Mouse (Mus musculus) kidney, adult 8-10 months (tissue): ENCODE measurements around the gene Dmrtb1.

Experiments
- DNase-seq, 2 experiments: peaks; one replicate each; pipeline ENCODE4 v3.0.0; 2022

Dmrtb1 gene

DNA sequence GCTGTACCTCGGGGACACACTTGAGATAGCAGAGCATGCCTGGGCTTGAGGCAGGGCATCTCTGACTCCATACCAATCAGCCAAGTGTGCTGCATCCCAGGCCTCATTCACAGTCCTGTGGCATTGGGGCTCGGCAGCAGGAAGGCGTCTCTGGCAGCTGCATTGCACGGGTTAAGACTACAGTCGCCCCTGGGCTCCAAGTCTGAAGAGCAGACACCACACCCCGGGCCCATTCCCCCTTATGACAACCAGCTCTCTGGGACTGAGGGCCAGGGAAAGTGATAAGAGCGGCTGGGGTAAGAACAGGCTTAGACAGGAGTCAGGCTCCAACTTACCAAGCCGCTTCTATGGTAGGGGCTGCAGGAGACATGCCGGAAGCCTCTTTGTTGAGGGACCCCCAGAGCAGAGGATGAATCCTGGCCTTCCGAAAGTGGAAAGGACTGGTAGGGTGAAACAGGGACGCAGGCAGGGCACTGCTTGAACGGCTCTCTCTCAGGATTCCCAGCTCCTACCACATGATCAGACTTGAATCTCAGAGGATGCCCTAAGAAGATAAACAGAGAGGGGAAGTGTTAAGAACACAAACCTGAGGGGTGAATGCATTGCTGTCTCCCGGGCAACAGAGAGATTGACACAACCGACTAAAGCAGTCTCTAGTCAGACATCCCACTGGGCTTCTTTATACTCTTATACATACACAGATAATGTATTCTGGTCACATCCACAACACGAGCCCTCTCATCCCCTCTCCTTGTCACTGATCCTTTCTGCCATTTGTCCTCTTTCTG, 3.5 kb downstream of the Dmrtb1 start:
- no peak for DNase-seq

DNA sequence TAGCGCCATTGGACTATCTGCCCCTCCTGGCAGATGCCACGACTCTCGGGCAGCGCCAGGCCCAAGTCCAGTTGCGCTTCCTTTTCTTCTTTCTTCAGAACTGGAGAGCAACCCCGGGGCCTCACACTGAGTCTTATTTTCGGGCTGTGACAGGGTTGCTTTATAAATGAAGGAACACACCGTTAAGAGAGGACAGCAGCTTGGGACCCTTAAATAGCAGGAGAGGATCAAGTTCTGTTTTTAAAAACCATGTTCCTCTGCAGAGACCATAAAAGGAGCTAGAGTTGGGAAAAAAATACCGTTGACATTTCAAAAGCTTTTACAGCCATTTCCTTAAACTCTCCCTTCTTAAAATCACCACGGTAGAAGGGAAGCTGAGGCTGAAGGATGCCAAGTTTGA, 8.4 kb downstream of the Dmrtb1 start:
- DNase-seq, result no peak

DNA sequence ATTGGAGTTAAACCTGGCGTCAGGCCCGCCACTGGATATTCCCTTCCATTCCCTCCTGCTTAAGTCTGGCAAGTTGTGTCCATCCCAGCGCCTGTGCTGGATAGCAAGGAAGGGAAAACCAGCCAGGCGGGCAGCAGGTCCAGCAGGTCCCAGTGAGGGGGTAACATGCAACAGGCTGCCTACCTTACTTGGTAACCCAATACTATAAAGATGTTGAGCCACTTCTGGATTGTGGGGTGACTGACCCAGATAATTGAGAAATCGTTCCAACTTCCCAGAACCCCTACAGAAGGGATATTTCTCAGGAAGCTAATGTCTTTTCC, 9.7 kb downstream of the Dmrtb1 start:
- no peak for DNase-seq

DNA sequence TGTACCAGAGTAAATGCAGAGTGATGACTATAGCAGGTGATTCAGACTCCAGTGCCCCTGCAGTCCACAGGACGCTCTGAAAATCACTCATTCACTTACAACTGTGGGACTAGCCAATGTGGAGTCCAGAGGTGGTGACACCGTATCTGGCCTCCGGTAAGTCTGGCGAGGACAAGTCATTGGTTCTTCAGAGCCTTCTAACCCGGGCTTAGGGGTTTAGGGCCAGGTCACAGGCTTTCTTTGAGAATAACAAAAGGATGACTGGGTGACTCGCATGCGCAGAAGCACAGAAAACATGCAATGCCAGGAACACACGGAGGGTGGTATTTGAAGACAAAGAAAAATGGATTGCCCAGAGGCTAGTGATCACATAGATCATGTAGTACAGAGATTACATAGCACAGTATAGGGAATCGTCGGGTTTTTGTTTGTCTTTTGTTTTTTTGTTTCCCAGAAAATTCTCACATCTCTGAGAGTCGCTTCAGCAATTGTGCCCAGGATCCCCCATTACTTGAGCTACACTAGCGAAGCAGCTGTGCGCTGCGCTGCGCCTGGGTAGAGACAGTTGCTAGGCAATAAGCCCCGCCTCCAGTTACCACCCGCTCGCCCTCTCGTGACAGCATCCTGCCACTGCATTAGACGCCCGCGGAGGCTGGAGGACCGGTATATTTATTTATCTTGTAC, 10.2 kb downstream of the Dmrtb1 start:
- peak; percentile 43 to 74 for DNase-seq

GRCm38 (mm10) chr4:107670731-107671130, 13.3 kb downstream of the Dmrtb1 start:
- DNase-seq, result no peak

DNA sequence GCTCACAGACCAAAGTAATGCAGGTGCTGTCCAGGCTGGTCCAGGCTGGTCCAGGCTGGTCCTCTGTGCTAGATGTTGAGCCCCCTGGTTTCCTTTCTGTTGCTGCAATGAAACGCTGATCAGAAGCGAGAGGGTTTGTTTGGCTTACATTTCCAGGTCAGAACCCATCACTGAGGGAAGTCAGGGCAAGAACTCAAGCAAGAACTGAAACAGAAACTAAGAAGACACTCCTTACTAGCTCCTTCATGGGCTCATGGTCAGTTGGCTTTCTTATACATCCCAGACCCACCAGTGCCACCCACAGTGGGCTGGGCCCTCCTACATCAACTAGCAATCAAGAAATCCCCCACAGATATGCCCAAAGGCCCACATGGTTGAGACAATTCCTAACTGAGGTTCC, 15.5 kb downstream of the Dmrtb1 start:
- DNase-seq, result no peak

GRCm38 (mm10) chr4:107660649-107661048, 23.4 kb downstream of the Dmrtb1 start:
- DNase-seq, result no peak

- DNase-seq, result no peak
Observed at GRCm38 (mm10) chr4:107653280-107653643, 30.8 kb downstream of the Dmrtb1 start.

- DNase-seq, result peak; percentile 55 to 84
Observed at GRCm38 (mm10) chr4:107652598-107653279, 31.3 kb downstream of the Dmrtb1 start.

DNA sequence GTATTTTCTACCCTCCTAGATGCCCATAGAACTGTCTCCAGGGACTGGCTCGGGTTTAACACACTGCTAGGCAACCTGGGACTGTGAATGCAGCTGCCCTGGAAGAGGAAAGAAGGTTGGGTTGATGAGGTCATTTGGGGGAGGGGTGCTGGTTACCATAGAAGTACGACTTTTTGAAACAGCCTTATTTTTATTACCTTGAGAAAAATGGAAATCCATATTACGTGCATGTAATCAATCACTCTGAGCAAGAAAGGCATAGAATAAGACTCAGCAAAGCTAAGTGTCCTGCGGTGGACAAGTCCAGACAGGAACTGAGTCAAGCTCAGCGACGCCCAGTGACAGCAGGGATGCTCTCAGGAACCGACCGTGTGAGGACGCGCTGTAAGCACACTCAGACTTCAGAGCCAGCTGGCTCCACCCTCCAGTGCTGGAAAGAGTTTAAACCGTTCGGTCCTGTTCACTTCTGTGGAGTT, 33.0 kb downstream of the Dmrtb1 start:
- DNase-seq, result no peak

- DNase-seq, result no peak
Observed at GRCm38 (mm10) chr4:107648959-107649485, 35.0 kb downstream of the Dmrtb1 start.

- no peak for DNase-seq
Observed at GRCm38 (mm10) chr4:107641624-107642023, 42.4 kb downstream of the Dmrtb1 start.

DNA sequence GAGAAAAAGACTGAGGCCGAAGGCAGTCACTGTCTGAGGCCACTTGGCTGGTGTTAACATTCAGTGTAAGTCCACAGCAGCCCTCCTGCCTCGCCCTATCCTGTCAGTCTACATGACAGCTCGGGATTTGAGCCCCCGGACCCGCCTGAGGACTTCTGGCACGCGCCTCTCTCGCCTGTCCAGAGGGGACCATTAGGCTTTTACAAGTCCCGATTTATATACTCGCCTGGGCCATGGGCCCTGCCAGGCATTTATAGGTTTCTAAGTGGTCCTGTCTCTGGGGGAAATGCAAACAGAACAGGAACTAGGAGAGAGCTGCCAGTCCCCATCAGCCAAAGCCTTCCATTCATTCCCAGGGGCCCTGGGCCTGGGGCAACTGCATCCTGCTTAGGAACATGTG, 45.7 kb downstream of the Dmrtb1 start:
- no peak for DNase-seq

DNA sequence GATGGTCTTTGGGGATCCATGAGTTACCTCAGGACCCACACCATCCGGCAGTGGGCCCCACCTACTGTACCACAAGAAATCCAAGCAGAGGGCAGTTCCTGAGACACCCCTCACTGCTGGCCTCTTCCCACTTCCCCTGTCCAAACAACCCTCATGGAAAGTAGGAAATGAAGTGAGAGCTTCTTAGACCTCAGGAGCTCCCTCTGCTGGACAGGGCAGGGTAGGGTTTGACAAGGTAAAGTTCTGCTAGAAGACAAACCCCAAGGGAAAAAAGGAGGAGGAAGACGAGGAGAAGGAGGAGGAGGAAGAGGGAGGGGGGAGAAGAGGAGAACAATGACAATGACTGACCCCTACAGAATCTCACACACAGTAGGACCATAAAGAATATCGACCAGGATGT, 46.4 kb downstream of the Dmrtb1 start:
- peak in 1 of 2 experiments; percentile 68 for DNase-seq

DNA sequence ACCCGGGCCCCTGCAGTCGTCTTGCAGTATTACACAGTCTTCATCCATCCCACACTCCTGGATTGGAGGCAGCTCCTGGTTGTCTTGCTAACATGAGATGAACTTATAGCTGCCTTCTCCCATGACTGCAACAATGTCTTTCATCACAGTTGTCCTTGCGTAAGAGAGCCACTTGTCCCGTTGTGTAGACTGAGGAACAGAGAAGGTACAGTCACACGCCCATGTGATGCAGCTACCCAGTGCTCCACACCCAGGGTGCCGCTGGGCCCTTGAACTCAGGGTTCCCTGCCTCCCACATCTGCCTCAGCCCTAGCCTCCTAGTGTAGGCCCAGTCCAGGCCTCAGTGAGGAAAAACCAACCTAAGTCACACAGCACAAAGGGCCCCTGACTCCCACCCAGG, 47.9 kb downstream of the Dmrtb1 start:
- no peak for DNase-seq

GRCm38 (mm10) chr4:107634631-107635030, 49.4 kb downstream of the Dmrtb1 start:
- DNase-seq, result no peak

DNA sequence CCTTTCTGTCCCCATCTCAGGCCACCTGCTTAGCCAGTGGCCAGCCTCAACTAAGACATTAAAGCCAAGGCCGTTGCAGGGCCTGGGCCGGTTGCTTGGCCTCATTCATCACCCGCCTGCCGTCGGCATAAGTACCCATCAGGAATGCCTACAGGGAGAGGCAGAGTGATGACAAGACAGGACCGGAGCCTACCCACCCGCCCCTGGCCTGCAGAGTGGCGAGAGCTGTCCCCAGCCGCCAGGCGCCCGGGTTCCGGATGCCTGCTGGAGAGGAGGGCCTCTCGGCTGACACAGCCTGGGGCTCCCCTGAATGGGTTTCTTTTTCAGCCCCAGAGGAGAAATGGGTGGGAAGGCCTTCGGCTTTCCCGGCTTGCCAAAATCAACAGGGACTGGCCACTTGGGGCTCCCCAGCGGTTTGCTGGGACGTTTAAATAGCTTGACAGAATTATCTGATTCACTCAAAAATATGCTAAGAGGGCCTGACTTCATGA, 55.1 kb downstream of the Dmrtb1 start:
- DNase-seq, result no peak

DNA sequence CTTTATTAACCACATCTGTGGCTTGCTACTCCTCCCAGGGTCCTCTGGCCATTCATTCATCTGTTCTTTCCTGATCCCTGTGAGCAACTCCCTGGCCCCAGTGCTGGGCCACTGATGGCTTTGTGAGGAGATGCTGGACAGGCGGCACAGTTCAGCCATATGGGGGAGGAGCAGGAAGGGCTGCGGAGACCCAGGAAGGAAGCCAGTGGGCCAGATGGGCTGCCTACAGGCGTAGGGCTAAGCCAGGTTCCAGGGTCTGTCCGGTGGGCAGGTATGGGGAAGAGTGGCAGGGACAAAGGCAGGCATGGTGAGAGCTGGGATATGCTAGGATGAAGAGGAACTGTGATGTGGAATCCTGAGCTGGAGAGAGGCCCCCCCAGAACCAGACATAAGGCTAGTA, 55.8 kb downstream of the Dmrtb1 start:
- DNase-seq, result no peak
